Mouse (Mus musculus): ENCODE measurements around the gene Arid1b. TPM values are rescaled to one million over a fixed set of nuclear protein-coding genes. Genes with fewer than 3 reads are reported as not detected.

The Arid1b gene
- polyA plus RNA-seq, 1 experiment from 2014 or later = 46.4 TPM

DNA sequence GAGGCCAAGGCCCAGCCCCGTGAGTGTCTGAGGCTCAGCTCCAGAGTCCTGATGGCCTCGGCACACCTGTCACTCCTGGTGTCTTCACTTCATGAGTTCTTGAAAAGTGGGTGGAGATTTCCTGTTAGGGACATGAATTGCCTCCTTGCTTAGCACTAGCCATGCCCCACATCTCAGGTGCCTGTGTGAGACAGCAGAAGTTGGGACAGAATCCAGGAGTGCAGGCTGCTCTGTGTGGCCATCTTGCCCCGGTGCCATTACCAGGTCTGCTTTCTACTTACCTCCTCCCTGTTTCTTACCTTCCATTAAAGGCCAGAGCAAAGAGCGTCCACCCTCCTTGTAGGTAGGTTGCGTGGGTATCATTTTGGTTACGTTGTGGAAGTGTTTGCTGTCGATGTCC is 253.1 kb downstream of the Arid1b start:
- H3K27me3 ChIP-seq = no peaks in the 10 kb centered on the region
- ChIA-PET POLR2A (no interaction called here), CTCF (no interaction called here)
- DNase-seq (ENCODE audit: low read depth, low spot score) (no peak), ATAC-seq (no peak)
- TF ChIP-seq CTCF (IDR thresholded peaks at IDR 0.05) = no peak
- in situ Hi-C loops (cut with MboI; ENCODE audit: low pct_unique_long_range_greater_than_20kb) = loop anchor here (5.0 kb wide), 1 partner anchor 150 kb away; no protein-coding TSS in a partner anchor

DNA sequence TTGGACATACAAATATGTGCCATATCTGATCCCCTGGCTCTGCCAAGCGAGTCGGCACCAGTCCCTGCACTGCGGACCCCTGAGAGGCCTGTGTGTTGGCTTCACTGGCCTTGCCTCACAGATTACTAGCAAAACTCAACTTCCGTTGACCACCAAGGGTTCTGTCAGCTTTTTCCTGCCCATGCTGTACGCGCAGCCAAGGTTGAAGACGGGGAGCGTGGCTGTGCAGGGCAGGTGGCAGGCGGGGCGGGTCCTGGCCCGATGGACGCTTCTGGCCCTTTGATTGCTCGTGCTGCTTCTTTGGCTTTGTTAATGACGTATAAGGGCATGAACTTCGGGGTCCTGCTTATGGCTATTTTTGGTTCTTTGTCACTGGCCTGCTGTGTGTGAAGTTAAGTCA is 253.6 kb downstream of the Arid1b start:
- ATAC-seq = no peak
- POLR2A ChIA-PET = no interaction called here
- TF ChIP-seq CTCF (IDR thresholded peaks at IDR 0.05) = no peak
- CTCF ChIA-PET = no interaction called here
- no peaks in the 10 kb centered on the region for H3K27me3 ChIP-seq
- in situ Hi-C loops (cut with MboI; ENCODE audit: low pct_unique_long_range_greater_than_20kb) = loop anchor here (5.0 kb wide), 1 partner anchor 150 kb away; no protein-coding TSS in a partner anchor
- no peak for DNase-seq (ENCODE audit: low read depth, low spot score)

DNA sequence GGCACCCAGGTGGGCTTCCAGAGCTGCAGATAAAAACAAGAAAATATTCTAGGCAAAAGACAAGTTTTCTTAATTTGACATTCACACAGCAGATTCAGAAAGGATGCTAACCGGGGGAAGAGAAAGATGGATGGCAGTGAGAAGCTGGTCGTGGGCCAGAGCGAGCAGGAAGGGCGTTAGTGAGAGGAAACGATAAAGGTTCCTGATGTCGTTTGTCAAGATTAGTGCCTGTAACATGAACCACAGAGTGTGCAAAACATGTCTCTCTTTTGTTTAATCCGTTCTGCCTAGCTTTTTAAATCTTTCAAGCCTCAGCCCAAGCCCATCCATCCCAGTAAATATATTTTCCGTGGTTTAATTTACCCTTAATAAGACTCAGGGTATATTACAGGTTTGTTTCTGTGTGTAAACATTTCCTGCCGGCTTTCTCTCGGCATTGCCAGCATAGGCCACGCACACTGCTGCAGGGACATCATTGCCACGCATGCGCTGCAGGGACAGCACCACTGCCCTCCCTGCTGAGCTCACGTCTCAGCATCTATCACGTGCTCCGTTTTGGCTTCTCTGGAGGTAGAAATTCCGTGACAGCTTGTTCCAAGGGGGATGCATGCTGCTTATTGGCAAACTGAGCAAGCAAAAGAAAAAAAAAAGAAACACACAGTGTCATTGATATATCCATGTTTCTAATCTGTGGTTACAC is 255.0 kb downstream of the Arid1b start:
- TF ChIP-seq CTCF (IDR thresholded peaks at IDR 0.05) = no peak
- H3K27me3 ChIP-seq = no peaks in the 10 kb centered on the region
- POLR2A ChIA-PET = no interaction called here
- ATAC-seq = no peak
- CTCF ChIA-PET = interaction anchor here (1.1 to 1.2 kb wide), 2 partner anchors 10 to 153 kb away, joined by 3 read pairs; no protein-coding TSS in a partner anchor
- no peak for DNase-seq (ENCODE audit: low read depth, low spot score)
- in situ Hi-C loops (cut with MboI; ENCODE audit: low pct_unique_long_range_greater_than_20kb) = loop anchor here (5.0 kb wide), 1 partner anchor 148 kb away; no protein-coding TSS in a partner anchor

DNA sequence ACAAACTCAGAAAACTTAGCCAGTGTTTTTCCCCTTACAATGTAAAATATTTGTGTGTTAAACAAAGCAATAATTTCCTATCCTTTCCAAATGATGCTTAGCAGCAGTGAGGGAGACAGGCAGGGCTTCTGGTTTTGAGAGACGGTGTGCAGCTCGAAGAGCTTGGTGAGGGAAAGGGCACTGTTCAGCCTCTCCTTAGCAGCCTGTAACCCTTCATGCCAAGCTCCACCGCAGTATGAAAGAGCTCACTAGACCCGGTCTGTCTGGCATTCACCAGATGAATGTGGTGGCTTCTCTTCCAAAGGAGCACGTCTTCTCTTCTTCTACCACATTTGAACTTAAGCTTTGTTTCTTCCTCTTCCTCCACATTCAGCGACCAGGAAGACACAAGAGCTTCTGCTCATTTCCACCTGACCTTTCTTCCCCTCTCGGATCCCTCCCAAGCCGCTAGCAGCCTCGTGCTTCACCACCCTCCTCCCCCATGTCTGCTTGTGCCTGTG is 255.6 kb downstream of the Arid1b start:
- ATAC-seq (no peak), DNase-seq (ENCODE audit: low read depth, low spot score) (no peak)
- in situ Hi-C loops (cut with MboI; ENCODE audit: low pct_unique_long_range_greater_than_20kb) = loop anchor here (5.0 kb wide), 1 partner anchor 148 kb away; no protein-coding TSS in a partner anchor
- no peak for TF ChIP-seq CTCF (IDR thresholded peaks at IDR 0.05)
- ChIA-PET CTCF (interaction anchor here (1.1 to 1.2 kb wide), 2 partner anchors 10 to 152 kb away, joined by 3 read pairs; no protein-coding TSS in a partner anchor), POLR2A (no interaction called here)
- no peaks in the 10 kb centered on the region for H3K27me3 ChIP-seq

- DNase-seq (ENCODE audit: low read depth, low spot score) (no peak), ATAC-seq (no peak)
- in situ Hi-C loops (cut with MboI; ENCODE audit: low pct_unique_long_range_greater_than_20kb) = no loop called here
- no peaks in the 10 kb centered on the region for H3K27me3 ChIP-seq
- ChIA-PET POLR2A (interaction anchor here (0.6 kb wide), 1 partner anchor 144 kb away, joined by 4 read pairs; no protein-coding TSS in a partner anchor), CTCF (interaction anchor here (0.7 to 3.6 kb wide), 9 partner anchors 10 to 148 kb away, joined by 3 to 24 read pairs (median 5); no protein-coding TSS in a partner anchor)
- TF ChIP-seq CTCF (IDR thresholded peaks at IDR 0.05) = peak; percentile 90
Observed at GRCm38 (mm10) chr17:5252436-5252835, 258.3 kb downstream of the Arid1b start.

- no peak for TF ChIP-seq CTCF (IDR thresholded peaks at IDR 0.05)
- no peak for ATAC-seq
- in situ Hi-C loops (cut with MboI; ENCODE audit: low pct_unique_long_range_greater_than_20kb) = no loop called here
- POLR2A ChIA-PET = interaction anchor here (0.6 kb wide), 1 partner anchor 91 kb away, joined by 3 read pairs; no protein-coding TSS in a partner anchor
- CTCF ChIA-PET = no interaction called here
- no peak for DNase-seq (ENCODE audit: low read depth, low spot score)
- H3K27me3 ChIP-seq = no peaks in the 10 kb centered on the region
Observed at GRCm38 (mm10) chr17:5254717-5255617, 260.8 kb downstream of the Arid1b start.

- in situ Hi-C loops (cut with MboI; ENCODE audit: low pct_unique_long_range_greater_than_20kb) = no loop called here
- CTCF ChIA-PET = no interaction called here
- POLR2A ChIA-PET = no interaction called here
- no peak for TF ChIP-seq CTCF (IDR thresholded peaks at IDR 0.05)
- no peak for ATAC-seq
- DNase-seq (ENCODE audit: low read depth, low spot score) = no peak
- no peaks in the 10 kb centered on the region for H3K27me3 ChIP-seq
Observed at GRCm38 (mm10) chr17:5255618-5255933, 261.4 kb downstream of the Arid1b start.

DNA sequence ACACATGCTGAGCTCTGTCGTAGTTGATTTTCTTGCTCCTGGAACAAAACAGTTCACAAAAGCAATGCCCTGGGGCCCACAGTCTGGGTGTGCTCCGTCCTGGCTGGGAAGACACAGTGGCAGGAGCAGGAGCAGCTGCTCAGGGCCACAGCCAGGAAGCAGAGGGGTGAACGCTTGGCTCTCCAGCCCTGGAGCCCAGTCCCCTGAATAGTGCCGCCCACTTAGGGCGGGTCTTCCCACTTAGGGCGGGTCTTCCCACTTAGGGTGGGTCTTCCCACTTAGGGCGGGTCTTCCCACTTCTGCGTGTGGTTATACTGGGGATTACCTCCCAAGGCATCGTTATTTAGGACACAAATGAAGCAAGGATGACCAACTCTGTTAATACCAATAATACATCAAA is 264.8 kb downstream of the Arid1b start:
- CTCF ChIA-PET = interaction anchor here (1.7 kb wide), 1 partner anchor 143 kb away, joined by 3 read pairs; no protein-coding TSS in a partner anchor
- TF ChIP-seq CTCF (IDR thresholded peaks at IDR 0.05) = no peak
- DNase-seq (ENCODE audit: low read depth, low spot score) = no peak
- no peak for ATAC-seq
- in situ Hi-C loops (cut with MboI; ENCODE audit: low pct_unique_long_range_greater_than_20kb) = no loop called here
- no peaks in the 10 kb centered on the region for H3K27me3 ChIP-seq
- POLR2A ChIA-PET = no interaction called here

- H3K27me3 ChIP-seq = no peaks in the 10 kb centered on the region
- in situ Hi-C loops (cut with MboI; ENCODE audit: low pct_unique_long_range_greater_than_20kb) = no loop called here
- no peak for ATAC-seq
- ChIA-PET POLR2A (no interaction called here), CTCF (no interaction called here)
- no peak for DNase-seq (ENCODE audit: low read depth, low spot score)
- no peak for TF ChIP-seq CTCF (IDR thresholded peaks at IDR 0.05)
Observed at GRCm38 (mm10) chr17:5261131-5261651, 267.1 kb downstream of the Arid1b start.

DNA sequence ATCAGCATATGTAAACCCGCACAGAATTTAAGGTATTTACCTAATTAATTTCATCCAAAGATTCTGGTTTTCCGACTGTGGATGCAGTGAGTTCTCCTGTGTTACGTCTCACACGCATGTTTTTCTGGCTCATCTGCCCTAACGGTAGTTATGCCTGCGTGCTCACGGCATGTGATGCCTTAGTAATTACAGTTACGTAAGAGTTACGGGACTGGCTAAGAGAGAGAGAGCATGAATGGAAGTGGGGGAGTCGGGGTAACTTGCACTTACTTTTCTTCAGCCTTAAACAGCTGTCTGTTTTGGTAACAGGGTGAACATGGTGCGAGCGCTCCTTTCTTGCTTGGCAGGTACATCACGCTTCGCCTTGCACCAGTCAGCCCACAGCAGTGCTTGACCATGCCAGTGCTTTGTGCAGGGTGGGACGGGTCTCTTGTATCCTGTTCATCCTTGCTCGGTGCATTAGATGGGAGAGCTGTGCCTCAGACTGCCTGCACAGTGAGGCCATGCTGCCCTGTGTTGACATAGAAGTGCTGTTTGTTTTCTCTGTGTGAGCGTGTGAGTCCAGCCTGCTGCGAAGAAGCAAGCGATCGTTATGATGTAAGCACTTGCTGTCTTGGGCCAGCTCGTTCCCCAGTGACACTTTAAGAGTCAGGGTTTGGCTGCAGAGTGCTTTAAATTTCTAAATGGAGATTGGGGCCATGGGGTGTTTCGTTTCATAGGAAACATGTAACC is 267.9 kb downstream of the Arid1b start:
- H3K27me3 ChIP-seq = no peaks in the 10 kb centered on the region
- CTCF ChIA-PET = interaction anchor here (1.0 kb wide), 1 partner anchor 140 kb away, joined by 4 read pairs; no protein-coding TSS in a partner anchor
- in situ Hi-C loops (cut with MboI; ENCODE audit: low pct_unique_long_range_greater_than_20kb) = no loop called here
- POLR2A ChIA-PET = no interaction called here
- ATAC-seq = no peak
- DNase-seq (ENCODE audit: low read depth, low spot score) = no peak
- TF ChIP-seq CTCF (IDR thresholded peaks at IDR 0.05) = no peak
